Mouse (Mus musculus) CH12.LX (cell line): ENCODE data around the gene Arsa.

Experiments
- BHLHE40 ChIP-seq: IDR thresholded peaks from 2 replicates; pipeline ENCODE4 v1.6.1; 2011; ENCODE audit warnings: mild to moderate bottlenecking, low read depth, low read length, improper control_type of control experiment
- CHD1 ChIP-seq: IDR thresholded peaks from 2 replicates; pipeline ENCODE4 v1.6.1; 2012; ENCODE audit warnings: low read depth, low read length, improper control_type of control experiment, inconsistent platforms
- CTCF ChIP-seq, 2 experiments: IDR thresholded peaks in 1 of 2; conservative IDR thresholded peaks in 1 of 2; 2 replicates each; pipeline ENCODE4 v1.5.1; 2011 to 2012; ENCODE audit warnings: low read depth in 2 of 2, low read length in 2 of 2, improper control_type of control experiment in 1 of 2, inconsistent platforms in 1 of 2, mild to moderate bottlenecking in 1 of 2, moderate library complexity in 1 of 2
- E2F4 ChIP-seq: IDR thresholded peaks from 2 replicates; pipeline ENCODE4 v1.6.1; 2011; ENCODE audit warnings: low read depth, low read length, improper control_type of control experiment; ENCODE audit not compliant: insufficient replicate concordance
- EP300 ChIP-seq: IDR thresholded peaks from 2 replicates; pipeline ENCODE4 v1.6.1; 2011; ENCODE audit warnings: low read length, improper control_type of control experiment
- ETS1 ChIP-seq: conservative IDR thresholded peaks from 2 replicates; pipeline ENCODE4 v1.6.1; 2012; ENCODE audit warnings: low read depth, mild to moderate bottlenecking, inconsistent platforms, low read length, improper control_type of control experiment, moderate library complexity
- MAFK ChIP-seq: IDR thresholded peaks from 2 replicates; pipeline ENCODE4 v1.6.1; 2011; ENCODE audit warnings: low read length, improper control_type of control experiment; ENCODE audit not compliant: insufficient replicate concordance
- POLR2A ChIP-seq: IDR thresholded peaks from 2 replicates; pipeline ENCODE4 v1.6.1; 2011; ENCODE audit warnings: low read depth, mild to moderate bottlenecking, improper control_type of control experiment, low read length
- USF2 ChIP-seq: conservative IDR thresholded peaks from 2 replicates; pipeline ENCODE4 v1.6.1; 2011; ENCODE audit warnings: low read depth, low read length, improper control_type of control experiment
- ZKSCAN1 ChIP-seq: IDR thresholded peaks from 2 replicates; pipeline ENCODE4 v1.6.1; 2012; ENCODE audit warnings: low read depth, inconsistent platforms, low read length, improper control_type of control experiment, borderline replicate concordance

- TF ChIP-seq CHD1 (no peak), EP300 (no peak), CTCF (conservative IDR thresholded peaks at IDR 0.05 in 1 of 2, IDR thresholded peaks at IDR 0.05 in 1 of 2; ENCODE audit: low read depth in 2 of 2, low read length in 2 of 2) (no peak), ZKSCAN1 (no peak), POLR2A (no peak), ETS1 (no peak), MAFK (no peak), E2F4 (no peak), BHLHE40 (no peak), USF2 (no peak)
Observed at GRCm38 (mm10) chr15:89462176-89462575, 15.0 kb downstream of the Arsa start.
